Mouse (Mus musculus) thymus, adult 2 months (tissue): ENCODE data around the gene Lrrn4. TPM values are rescaled to one million over a fixed set of nuclear protein-coding genes. Genes with fewer than 3 reads are reported as not detected.

Experiments used
- DNase-seq: peaks from one replicate; pipeline ENCODE4 v3.0.0; 2021
- H3K27ac ChIP-seq: fragments of 200-500 bp; 2 replicates; pipeline ENCODE4 v1.5.1; 2012; ENCODE audit warnings: low read length, control low read depth; ENCODE audit not compliant: control insufficient read depth, insufficient read depth
- H3K27me3 ChIP-seq: fragments of 200-500 bp; 2 replicates; pipeline ENCODE4 v1.6.1; 2012; ENCODE audit warnings: mild to moderate bottlenecking, low read length, moderate library complexity, mixed read lengths; ENCODE audit not compliant: control insufficient read depth, insufficient read depth
- H3K36me3 ChIP-seq: fragments of 200-500 bp; 2 replicates; pipeline ENCODE4 v1.6.1; 2012; ENCODE audit warnings: mild to moderate bottlenecking, low read length, moderate library complexity; ENCODE audit not compliant: control insufficient read depth, insufficient read depth
- H3K4me1 ChIP-seq: fragments of 200-500 bp; replicated peaks from 2 replicates; pipeline ENCODE4 v1.6.1; 2012; ENCODE audit warnings: low read length; ENCODE audit not compliant: control insufficient read depth, insufficient read depth
- H3K4me3 ChIP-seq: fragments of 200-500 bp; 2 replicates; pipeline ENCODE4 v1.5.1; 2012; ENCODE audit warnings: mild to moderate bottlenecking, low read length, control low read depth, moderate library complexity; ENCODE audit not compliant: control insufficient read depth, insufficient read depth
- CTCF ChIP-seq: fragments of 200-500 bp; IDR thresholded peaks from 2 replicates; pipeline ENCODE4 v1.5.1; 2012; ENCODE audit warnings: mild to moderate bottlenecking, control low read depth, low read length, moderate library complexity, borderline replicate concordance; ENCODE audit not compliant: control insufficient read depth, poor library complexity, insufficient read depth; ENCODE audit errors: extremely low read depth
- POLR2A ChIP-seq: fragments of 200-500 bp; IDR thresholded peaks from 2 replicates; pipeline ENCODE4 v1.6.1; 2012; ENCODE audit warnings: mild to moderate bottlenecking, low read length, control low read depth, moderate library complexity; ENCODE audit not compliant: control insufficient read depth, poor library complexity, insufficient read depth; ENCODE audit errors: extremely low read depth
- WGBS: fragments of 180-500 bp; shearing (Covaris S2); methylation state at CpG from one replicate; pipeline ENCODE4 v1.1.7; 2018; 5-methylcytosine and 5-hydroxymethylcytosine counted together
- polyA plus RNA-seq: library from polyadenylated mRNA; depleted of rRNA; stranded (reverse); fragments of >200 nt; gene quantifications from 2 replicates; pipeline ENCODE4 v1.2.3, GENCODE M21; 2012

Lrrn4 gene
- polyA plus RNA-seq, 1 experiment = 12.7 TPM

GRCm38 (mm10) chr2:132898211-132898610 lies 17.5 kb upstream of the Lrrn4 start:
- H3K27me3 ChIP-seq = no peaks in the 10 kb centered on the region
- DNase-seq = no peak
- TF ChIP-seq CTCF (no peak), POLR2A (no peak)
- H3K4me1 ChIP-seq = no peaks in the 10 kb centered on the region
- H3K36me3 ChIP-seq = no peaks in the 10 kb centered on the region
- 74% methylated on average over 1 of the region's 1 CpGs for WGBS
- no peak overlapping the region for H3K27ac ChIP-seq
- no peak overlapping the region for H3K4me3 ChIP-seq

- H3K4me3 ChIP-seq = no peak overlapping the region
- H3K36me3 ChIP-seq = no peaks in the 10 kb centered on the region
- TF ChIP-seq CTCF (no peak), POLR2A (no peak)
- H3K27me3 ChIP-seq = no peaks in the 10 kb centered on the region
- no peaks in the 10 kb centered on the region for H3K4me1 ChIP-seq
- 82% methylated on average over 5 of the region's 5 CpGs for WGBS
- no peak overlapping the region for H3K27ac ChIP-seq
- no peak for DNase-seq
Measured at GRCm38 (mm10) chr2:132893826-132894225, 13.1 kb upstream of the Lrrn4 start.

- H3K36me3 ChIP-seq = no peaks in the 10 kb centered on the region
- H3K27ac ChIP-seq = no peak overlapping the region
- 94% methylated on average over 7 of the region's 7 CpGs for WGBS
- DNase-seq = no peak
- H3K27me3 ChIP-seq = no peaks in the 10 kb centered on the region
- H3K4me1 ChIP-seq = no peaks in the 10 kb centered on the region
- TF ChIP-seq CTCF (no peak), POLR2A (no peak)
- H3K4me3 ChIP-seq = no peak overlapping the region
Measured at GRCm38 (mm10) chr2:132885312-132885711, 4.6 kb upstream of the Lrrn4 start.

- Histone ChIP-seq H3K4me1 (peaks cover 3% of the 10 kb centered on the region), H3K27ac (no peak overlapping the region), H3K27me3 (no peaks in the 10 kb centered on the region), H3K4me3 (no peak overlapping the region), H3K36me3 (no peaks in the 10 kb centered on the region)
- no peak for DNase-seq
- TF ChIP-seq CTCF (no peak), POLR2A (no peak)
- WGBS = 87% methylated on average over 8 of the region's 8 CpGs
Measured at GRCm38 (mm10) chr2:132884303-132884967, 3.7 kb upstream of the Lrrn4 start.

GRCm38 (mm10) chr2:132879261-132880044 lies 1.2 kb downstream of the Lrrn4 start:
- DNase-seq = peak; percentile 8
- TF ChIP-seq CTCF = 0 out of 2 replicates have a peak, but pooled peaks have one; percentile 12
- TF ChIP-seq POLR2A = no peak
- H3K27me3 ChIP-seq = no peaks in the 10 kb centered on the region
- WGBS = under 1% methylated on average over 58 of the region's 58 CpGs
- no peak overlapping the region for H3K27ac ChIP-seq
- H3K4me3 ChIP-seq = peak overlapping the region; percentile 45
- peaks cover 3% of the 10 kb centered on the region for H3K4me1 ChIP-seq
- H3K36me3 ChIP-seq = no peaks in the 10 kb centered on the region

- DNase-seq = no peak
- WGBS = 76% methylated on average over 1 of the region's 1 CpGs
- Histone ChIP-seq H3K27me3 (no peaks in the 10 kb centered on the region), H3K36me3 (no peaks in the 10 kb centered on the region), H3K4me1 (peaks cover 3% of the 10 kb centered on the region), H3K4me3 (no peak overlapping the region), H3K27ac (no peak overlapping the region)
- TF ChIP-seq POLR2A (no peak), CTCF (no peak)
Measured at GRCm38 (mm10) chr2:132876991-132877390, 3.7 kb downstream of the Lrrn4 start.
